Mouse (Mus musculus) midbrain, postnatal 0 days (tissue): ENCODE measurements around the gene Fgf8. TPM values are rescaled to one million over a fixed set of nuclear protein-coding genes. Genes with fewer than 3 reads are reported as not detected.

ENCODE experiments used
- ATAC-seq: fragments of 200-750 bp; cut with Nextera tagmentation; 2 replicates; pipeline ENCODE4 v1.8.0; 2017; ENCODE audit warnings: moderate number of reproducible peaks, mild to moderate bottlenecking, moderate TSS enrichment, moderate library complexity; ENCODE audit not compliant: low FRiP score
- DNase-seq: peaks from one replicate; pipeline ENCODE4 v3.0.0-alpha.2; 2015; ENCODE audit warnings: low spot score
- H3K27ac ChIP-seq: fragments of 300-500 bp; sonication (generic); 2 replicates; pipeline ENCODE4 v1.5.1; 2014; ENCODE audit warnings: low read depth, mild to moderate bottlenecking, low read length, mixed read lengths
- H3K27me3 ChIP-seq: fragments of 300-500 bp; sonication (generic); 2 replicates; pipeline ENCODE4 v1.6.1; 2014; ENCODE audit warnings: low read length, control low read depth, mixed read lengths; ENCODE audit not compliant: insufficient read depth
- H3K36me3 ChIP-seq: fragments of 300-500 bp; sonication (generic); 2 replicates; pipeline ENCODE4 v1.6.1; 2014; ENCODE audit warnings: low read length, control low read depth, mixed read lengths; ENCODE audit not compliant: insufficient read depth
- H3K4me1 ChIP-seq: fragments of 300-500 bp; sonication (generic); 2 replicates; pipeline ENCODE4 v1.6.1; 2014; ENCODE audit warnings: mild to moderate bottlenecking, control low read depth, antibody characterized with exemption, low read length, mixed read lengths; ENCODE audit not compliant: insufficient read depth
- H3K4me2 ChIP-seq: fragments of 300-500 bp; sonication (generic); 2 replicates; pipeline ENCODE4 v1.6.1; 2014; ENCODE audit warnings: low read depth, mild to moderate bottlenecking, low read length, mixed read lengths; ENCODE audit not compliant: poor library complexity, severe bottlenecking
- H3K4me3 ChIP-seq: fragments of 300-500 bp; sonication (generic); 2 replicates; pipeline ENCODE4 v1.5.1; 2014; ENCODE audit warnings: low read depth, mild to moderate bottlenecking, low read length, moderate library complexity
- H3K9ac ChIP-seq: fragments of 300-500 bp; sonication (generic); replicated peaks from 2 replicates; pipeline ENCODE4 v1.6.1; 2014; ENCODE audit warnings: mild to moderate bottlenecking, low read length, moderate library complexity, mixed read lengths; ENCODE audit not compliant: poor library complexity, severe bottlenecking
- H3K9me3 ChIP-seq: fragments of 300-500 bp; sonication (generic); 2 replicates; pipeline ENCODE4 v1.6.1; 2016; ENCODE audit warnings: low read length, control low read depth
- CTCF ChIP-seq: IDR thresholded peaks from 2 replicates; pipeline ENCODE4 v1.5.1; 2016; ENCODE audit warnings: antibody characterized with exemption, mild to moderate bottlenecking
- WGBS: fragments of 180-500 bp; shearing (Covaris S2); extraction: QIAGEN DNeasy Blood & Tissue Kit; methylation state at CpG from one replicate; pipeline ENCODE4 v1.1.7; 2014; 5-methylcytosine and 5-hydroxymethylcytosine counted together
- polyA plus RNA-seq: library from polyadenylated mRNA; unstranded; fragments of >200 nt; fragmentation: Nextera tagmentation; extraction: Ambion mirVana; gene quantifications from 2 replicates; pipeline ENCODE4 v1.2.1, GENCODE M21; 2015
- total RNA-seq: library from RNA; depleted of rRNA; stranded (reverse); fragments of >200 nt; gene quantifications from 2 replicates; pipeline ENCODE4 v1.2.3, GENCODE M21; 2014

Gene Fgf8
- total and polyA plus RNA-seq, 2 experiments from 2014 or later: 1.3 TPM; not detected in 1

GRCm38 (mm10) chr19:45746153-45747020, 3.7 kb upstream of the Fgf8 start:
- H3K36me3 ChIP-seq: peaks cover 4% of the 10 kb centered on the region
- no peaks in the 10 kb centered on the region for H3K9me3 ChIP-seq
- no peak overlapping the region for H3K9ac ChIP-seq
- no peak overlapping the region for H3K4me3 ChIP-seq
- no peak overlapping the region for H3K27ac ChIP-seq
- H3K27me3 ChIP-seq: peaks cover 43% of the 10 kb centered on the region
- 14% methylated on average over 29 of the region's 29 CpGs for WGBS
- DNase-seq (peak; percentile 60), ATAC-seq (no peak)
- H3K4me1 ChIP-seq: 0 out of 2 replicates have a peak, but pooled peaks cover 10% of the 10 kb centered on the region
- no peak overlapping the region for H3K4me2 ChIP-seq
- peak; percentile 83 for TF ChIP-seq CTCF

GRCm38 (mm10) chr19:45745344-45746152, 2.8 kb upstream of the Fgf8 start:
- H3K9me3 ChIP-seq: no peaks in the 10 kb centered on the region
- no peak for TF ChIP-seq CTCF
- ATAC-seq (no peak), DNase-seq (no peak)
- no peak overlapping the region for H3K9ac ChIP-seq
- H3K27ac ChIP-seq: no peak overlapping the region
- H3K4me1 ChIP-seq: 0 out of 2 replicates have a peak, but pooled peaks cover 10% of the 10 kb centered on the region
- no peaks in the 10 kb centered on the region for H3K36me3 ChIP-seq
- no peak overlapping the region for H3K4me3 ChIP-seq
- WGBS: 6% methylated on average over 32 of the region's 32 CpGs
- no peak overlapping the region for H3K4me2 ChIP-seq
- H3K27me3 ChIP-seq: peaks cover 51% of the 10 kb centered on the region

GRCm38 (mm10) chr19:45743619-45744018, 904 bp upstream of the Fgf8 start:
- ATAC-seq (no peak), DNase-seq (no peak)
- no peaks in the 10 kb centered on the region for H3K36me3 ChIP-seq
- no peaks in the 10 kb centered on the region for H3K9me3 ChIP-seq
- H3K9ac ChIP-seq: no peak overlapping the region
- H3K27me3 ChIP-seq: peaks cover 68% of the 10 kb centered on the region
- H3K4me1 ChIP-seq: 0 out of 2 replicates have a peak, but pooled peaks cover 7% of the 10 kb centered on the region
- no peak overlapping the region for H3K27ac ChIP-seq
- 18% methylated on average over 7 of the region's 7 CpGs for WGBS
- H3K4me2 ChIP-seq: no peak overlapping the region
- no peak for TF ChIP-seq CTCF
- H3K4me3 ChIP-seq: no peak overlapping the region

- DNase-seq (no peak), ATAC-seq (no peak)
- no peak for TF ChIP-seq CTCF
- Histone ChIP-seq H3K9me3 (no peaks in the 10 kb centered on the region), H3K27me3 (peaks cover 73% of the 10 kb centered on the region), H3K4me1 (0 out of 2 replicates have a peak, but pooled peaks cover 2% of the 10 kb centered on the region), H3K4me2 (peak overlapping the region; percentile 69), H3K27ac (no peak overlapping the region), H3K4me3 (peak overlapping the region; percentile 38), H3K9ac (no peak overlapping the region), H3K36me3 (no peaks in the 10 kb centered on the region)
- WGBS: 2% methylated on average over 19 of the region's 44 CpGs
Measured at GRCm38 (mm10) chr19:45742984-45743575, 365 bp upstream of the Fgf8 start.

GRCm38 (mm10) chr19:45741431-45742217, 1.1 kb downstream of the Fgf8 start:
- Histone ChIP-seq H3K4me1 (peaks cover 6% of the 10 kb centered on the region; the same call in 1 of the 2 replicates), H3K27me3 (peaks cover 87% of the 10 kb centered on the region), H3K4me2 (no peak overlapping the region), H3K27ac (no peak overlapping the region), H3K9ac (no peak overlapping the region), H3K36me3 (no peaks in the 10 kb centered on the region), H3K4me3 (peak overlapping the region; percentile 38; the same call in 1 of the 2 replicates), H3K9me3 (no peaks in the 10 kb centered on the region)
- ATAC-seq (no peak), DNase-seq (no peak)
- WGBS: under 1% methylated on average over 45 of the region's 45 CpGs
- no peak for TF ChIP-seq CTCF
